8 mouse cellular contexts compared by ENCODE assay signal in genomic region chr11:69150444-69150843, GRCm38 (mm10). TPM values are rescaled to one million over a fixed set of nuclear protein-coding genes. Genes with fewer than 3 reads are reported as not detected.
DNase-seq lines count a peak whose midpoint lies in the region; ATAC-seq and TF ChIP-seq lines count a peak whose summit lies in the region.

No protein-coding gene starts in this region.

- H3K4me1 ChIP-seq in liver, embryonic 11.5 days (replicated peaks; ENCODE audit: control insufficient read depth, insufficient read depth, low read length) = no peaks in the 10 kb centered on the region
- no peaks in the 10 kb centered on the region for H3K4me1 ChIP-seq in testis, adult 2 months (ENCODE audit: control insufficient read depth, insufficient read depth, low read length)

- H3K36me3 ChIP-seq in liver, embryonic 11.5 days (ENCODE audit: control insufficient read depth, insufficient read depth, low read length) = no peaks in the 10 kb centered on the region
- H3K36me3 ChIP-seq in myocyte (ENCODE audit: control insufficient read depth, insufficient read depth) = no peaks in the 10 kb centered on the region
- no peaks in the 10 kb centered on the region for H3K36me3 ChIP-seq in testis, adult 2 months (ENCODE audit: control insufficient read depth, insufficient read depth, low read length)

- WGBS in liver, embryonic 11.5 days = 4% methylated on average over 7 of the region's 7 CpGs

- DNase-seq in urinary bladder, postnatal 25 days (ENCODE audit: low spot score) = peak; percentile 56
- DNase-seq in urinary bladder, postnatal 10 days (ENCODE audit: low spot score) = no peak
- peak; percentile 80 to 88 for DNase-seq in cerebellum, postnatal 25 days
- peak; percentile 72 for DNase-seq in gastrocnemius, postnatal 14 days
- DNase-seq in kidney, adult 11 months = peak; percentile 29
- DNase-seq in liver, embryonic 11.5 days (ENCODE audit: low spot score) = no peak

- TF ChIP-seq POLR2A in myocyte (IDR thresholded peaks at IDR 0.05; ENCODE audit: insufficient read length, low read depth) = no peak
- no peak for TF ChIP-seq POLR2A in testis, adult 2 months (IDR thresholded peaks at IDR 0.05; ENCODE audit: control insufficient read depth, low read depth, low read length)

- H3K27me3 ChIP-seq in liver, embryonic 11.5 days (replicated peaks; ENCODE audit: control insufficient read depth, insufficient read depth, low read length) = peaks cover 20% of the 10 kb centered on the region
- H3K27me3 ChIP-seq in myocyte (ENCODE audit: control insufficient read depth, insufficient read depth, insufficient read length) = peaks cover 19% of the 10 kb centered on the region
- no peaks in the 10 kb centered on the region for H3K27me3 ChIP-seq in testis, adult 2 months (ENCODE audit: control insufficient read depth, insufficient read depth, low read length)

- no peak overlapping the region for H3K9ac ChIP-seq in liver, embryonic 11.5 days (ENCODE audit: low read depth, low read length)

- no peaks in the 10 kb centered on the region for H3K79me2 ChIP-seq in myocyte (ENCODE audit: control insufficient read depth, insufficient read depth)

- no peak for ATAC-seq in liver, embryonic 11.5 days (replicated peaks; ENCODE audit: low FRiP score)

- H3K4me3 ChIP-seq in liver, embryonic 11.5 days (ENCODE audit: low read depth, low read length) = no peak overlapping the region
- no peak overlapping the region for H3K4me3 ChIP-seq in myocyte
- no peak overlapping the region for H3K4me3 ChIP-seq in testis, adult 2 months (ENCODE audit: control insufficient read depth, low read depth, low read length)

- H3K9me3 ChIP-seq in liver, embryonic 11.5 days (ENCODE audit: control insufficient read depth, low read length) = no peaks in the 10 kb centered on the region

- H3ac ChIP-seq in myocyte (ENCODE audit: control insufficient read depth, insufficient read length) = no peak overlapping the region

- TF ChIP-seq CTCF in testis, adult 2 months (IDR thresholded peaks at IDR 0.05; ENCODE audit: control insufficient read depth, insufficient read depth, insufficient replicate concordance, low read depth, low read length) = 0 out of 2 replicates have a peak, but pooled peaks have one; percentile 22

- H3K4me2 ChIP-seq in liver, embryonic 11.5 days = peak overlapping the region; percentile 52
- peak overlapping the region; percentile 47 for H3K4me2 ChIP-seq in myocyte (ENCODE audit: low read depth)

- H3K27ac ChIP-seq in liver, embryonic 11.5 days (ENCODE audit: low read depth, low read length) = no peak overlapping the region; the same call in 1 of the 2 replicates
- no peak overlapping the region for H3K27ac ChIP-seq in testis, adult 2 months (ENCODE audit: control insufficient read depth, insufficient read depth, low read depth, low read length)

- intact Hi-C loops in gastrocnemius, postnatal 14 days (cut with DNase I; ENCODE audit: low total_unique reads) = no loop called here

TF ChIP-seq in myocyte, 11 proteins besides CTCF, POLR2A, EP300 and RAD21:
- TF ChIP-seq POLR2AphosphoS2 (IDR thresholded peaks at IDR 0.05; ENCODE audit: insufficient read length, low read depth) (no peak), TCF12 (IDR thresholded peaks at IDR 0.05; ENCODE audit: insufficient read depth, poor library complexity, severe bottlenecking) (no peak), SRF (IDR thresholded peaks at IDR 0.05; ENCODE audit: control insufficient read depth, insufficient read length, low read depth) (no peak), REST (IDR thresholded peaks at IDR 0.05; ENCODE audit: insufficient read depth, insufficient read length) (no peak), MYOD1 (IDR thresholded peaks at IDR 0.05; ENCODE audit: control insufficient read depth in 1 of 3, insufficient read length in 2 of 3, low read depth in 2 of 3) (no peak), USF1 (IDR thresholded peaks at IDR 0.05; ENCODE audit: low read depth) (no peak), MYOG (IDR thresholded peaks at IDR 0.05; ENCODE audit: control insufficient read depth in 1 of 3, insufficient read depth in 1 of 3, insufficient read length in 2 of 3, low read depth in 2 of 3) (no peak), E2F4 (IDR thresholded peaks at IDR 0.05; ENCODE audit: insufficient read depth) (no peak), TCF3 (IDR thresholded peaks at IDR 0.05; ENCODE audit: insufficient read length, low read depth) (no peak), MAX (IDR thresholded peaks at IDR 0.05; ENCODE audit: low read depth) (no peak), CEBPB (IDR thresholded peaks at IDR 0.05; ENCODE audit: insufficient read depth, poor library complexity, severe bottlenecking) (no peak)

RNA-seq across cellular contexts. Expression of gene Alox12b, which starts 6.3 kb away (rescaled TPM):
- total RNA-seq in gastrocnemius, postnatal 14 days (2021) = not detected
- polyA plus RNA-seq in liver, embryonic 11.5 days (2014; fragmentation: Nextera tagmentation; extraction: Ambion mirVana) = not detected in 2 replicates
- polyA plus RNA-seq in myocyte (2012; fragmentation: generic; extraction: Trizol) = not detected
- polyA plus RNA-seq in testis, adult 2 months (2012; rRNA removed) = 0.29 and 0.49 TPM in 2 replicates

RNA-seq across cellular contexts. Expression of gene Aloxe3, which starts 24.7 kb away (rescaled TPM):
- total RNA-seq in gastrocnemius, postnatal 14 days (2021) = not detected
- polyA plus RNA-seq in liver, embryonic 11.5 days (2014; fragmentation: Nextera tagmentation; extraction: Ambion mirVana) = 0.48 TPM in 1 of 2 replicates, not detected in the other
- 0.01 TPM for polyA plus RNA-seq in myocyte (2012; fragmentation: generic; extraction: Trizol)
- polyA plus RNA-seq in testis, adult 2 months (2012; rRNA removed) = 6.1 and 7.0 TPM in 2 replicates

RNA-seq across cellular contexts. Expression of gene 9130213A22Rik, which starts 28.1 kb away (rescaled TPM):
- total RNA-seq in gastrocnemius, postnatal 14 days (2021) = under 1 TPM in 1 of 2 experiments, not detected in 1; 0.18 TPM
- polyA plus RNA-seq in liver, embryonic 11.5 days (2014; fragmentation: Nextera tagmentation; extraction: Ambion mirVana) = 0.10 and 0.22 TPM in 2 replicates
- 0.78 TPM for polyA plus RNA-seq in myocyte (2012; fragmentation: generic; extraction: Trizol)
- polyA plus RNA-seq in testis, adult 2 months (2012; rRNA removed) = 0.24 and 0.28 TPM in 2 replicates

RNA-seq across cellular contexts. Expression of gene Hes7, which starts 30.2 kb away (rescaled TPM):
- total RNA-seq in gastrocnemius, postnatal 14 days (2021) = under 1 TPM in 1 of 2 experiments, not detected in 1; 0.10 TPM
- polyA plus RNA-seq in liver, embryonic 11.5 days (2014; fragmentation: Nextera tagmentation; extraction: Ambion mirVana) = 0.55 and 0.59 TPM in 2 replicates
- polyA plus RNA-seq in myocyte (2012; fragmentation: generic; extraction: Trizol) = 0.28 TPM
- 0.17 TPM in 2 replicates for polyA plus RNA-seq in testis, adult 2 months (2012; rRNA removed)

RNA-seq across cellular contexts. Expression of gene Alox8, which starts 47.2 kb away (rescaled TPM):
- total RNA-seq in gastrocnemius, postnatal 14 days (2021) = not detected
- polyA plus RNA-seq in liver, embryonic 11.5 days (2014; fragmentation: Nextera tagmentation; extraction: Ambion mirVana) = 0.12 TPM in 1 of 2 replicates, not detected in the other
- not detected for polyA plus RNA-seq in myocyte (2012; fragmentation: generic; extraction: Trizol)
- 0.05 and 0.06 TPM in 2 replicates for polyA plus RNA-seq in testis, adult 2 months (2012; rRNA removed)

Comparison
In these comparisons a context has a peak if more than half of its experiments do, and no peak if none do; other contexts are left out.
1. DNase-seq: peak in urinary bladder, postnatal 25 days (single experiment), cerebellum, postnatal 25 days (2 of 2), gastrocnemius, postnatal 14 days (single experiment) and kidney, adult 11 months (single experiment); none in urinary bladder, postnatal 10 days (single experiment) and liver, embryonic 11.5 days (single experiment).